Mouse (Mus musculus) spleen, adult 2 months (tissue): ENCODE data around the gene Cir1. TPM values are rescaled to one million over a fixed set of nuclear protein-coding genes. Genes with fewer than 3 reads are reported as not detected.
A peak's percentile ranks its signal among the peaks of the same experiment; 100 is the strongest.

Experiments used
- DNase-seq, 2 experiments: peaks; one replicate each; pipeline versions ENCODE4 v3.0.0 to v3.0.0-alpha.2; 2012 to 2021; ENCODE audit warnings: low spot score in 2 of 2, low read depth in 1 of 2
- H3K27ac ChIP-seq: fragments of 200-500 bp; 2 replicates; pipeline ENCODE4 v1.5.1; 2012; ENCODE audit warnings: low read length, inconsistent platforms; ENCODE audit not compliant: insufficient read depth
- H3K27me3 ChIP-seq: fragments of 200-500 bp; 2 replicates; pipeline ENCODE4 v1.6.1; 2012; ENCODE audit warnings: mild to moderate bottlenecking, moderate library complexity, low read length, inconsistent platforms; ENCODE audit not compliant: control insufficient read depth, insufficient read depth
- H3K36me3 ChIP-seq: fragments of 200-500 bp; 2 replicates; pipeline ENCODE4 v1.6.1; 2012; ENCODE audit warnings: mild to moderate bottlenecking, low read length, inconsistent platforms; ENCODE audit not compliant: control insufficient read depth, insufficient read depth
- H3K4me1 ChIP-seq: fragments of 200-500 bp; 2 replicates; pipeline ENCODE4 v1.6.1; 2011; ENCODE audit warnings: inconsistent platforms; ENCODE audit not compliant: control insufficient read depth, insufficient read depth, insufficient read length
- H3K4me3 ChIP-seq: fragments of 200-500 bp; 2 replicates; pipeline ENCODE4 v1.5.1; 2011; ENCODE audit warnings: mild to moderate bottlenecking, inconsistent platforms; ENCODE audit not compliant: insufficient read depth, insufficient read length; ENCODE audit errors: extremely low read depth
- CTCF ChIP-seq: fragments of 200-500 bp; IDR thresholded peaks from 2 replicates; pipeline ENCODE4 v1.5.1; 2011; ENCODE audit warnings: mild to moderate bottlenecking, inconsistent platforms; ENCODE audit not compliant: insufficient read depth, insufficient read length, insufficient replicate concordance; ENCODE audit errors: extremely low read depth
- POLR2A ChIP-seq: fragments of 200-500 bp; IDR thresholded peaks from 2 replicates; pipeline ENCODE4 v1.6.1; 2011; ENCODE audit warnings: low read depth, low read length, inconsistent platforms
- WGBS: fragments of 180-500 bp; shearing (Covaris S2); methylation state at CpG from one replicate; pipeline ENCODE4 v1.1.7; 2018; 5-methylcytosine and 5-hydroxymethylcytosine counted together
- polyA plus RNA-seq: library from polyadenylated mRNA; depleted of rRNA; stranded (reverse); fragments of >200 nt; gene quantifications from 2 replicates; pipeline ENCODE4 v1.2.3, GENCODE M21; 2012

The Cir1 gene
- polyA plus RNA-seq, 1 experiment = 1.5 TPM

DNA sequence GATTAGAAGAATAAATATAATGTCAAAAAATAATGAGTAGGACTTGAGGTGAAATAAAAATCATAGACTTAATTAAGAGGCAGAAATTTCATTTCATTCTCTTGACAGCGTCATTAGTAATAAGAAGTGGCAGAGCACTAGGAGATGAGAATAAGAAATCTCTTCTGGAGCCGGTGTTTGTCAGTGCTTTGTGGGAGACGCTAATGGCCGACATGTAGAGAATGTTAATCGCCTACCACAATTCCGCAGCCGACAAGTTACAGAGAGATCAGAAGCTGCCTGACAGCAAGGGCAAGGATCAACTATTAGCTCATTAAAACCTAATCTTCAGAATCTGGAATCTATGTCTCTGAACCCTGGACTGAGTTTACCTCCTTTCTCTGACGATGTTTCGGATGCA lies 35.3 kb upstream of the Cir1 start:
- Histone ChIP-seq H3K4me3 (no peak overlapping the region), H3K36me3 (peaks cover 14% of the 10 kb centered on the region), H3K27ac (no peak overlapping the region), H3K27me3 (no peaks in the 10 kb centered on the region), H3K4me1 (no peaks in the 10 kb centered on the region)
- TF ChIP-seq CTCF (no peak), POLR2A (no peak)
- WGBS = 92% methylated on average over 9 of the region's 9 CpGs
- no peak for DNase-seq

DNA sequence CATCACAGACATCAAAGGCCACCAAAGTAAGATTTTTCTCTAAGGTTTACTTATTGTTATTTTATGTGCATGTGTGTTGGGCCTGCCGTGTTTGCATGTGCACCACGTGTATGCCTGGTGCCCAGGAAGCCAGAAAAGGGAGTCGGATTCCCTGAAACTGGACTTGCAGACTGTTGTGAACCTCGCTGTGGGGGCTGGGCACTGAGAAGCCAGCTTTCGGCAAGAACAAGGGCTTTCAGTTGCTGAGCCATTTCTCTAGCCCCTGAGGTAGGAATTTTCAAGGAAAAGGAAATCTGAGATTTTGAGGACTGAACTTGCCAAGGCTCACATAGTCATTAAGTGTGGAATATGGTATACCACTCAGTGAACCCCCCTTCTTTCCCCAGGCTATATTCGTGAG lies 34.6 kb upstream of the Cir1 start:
- DNase-seq = no peak
- TF ChIP-seq CTCF = no peak
- TF ChIP-seq POLR2A = no peak
- Histone ChIP-seq H3K27ac (no peak overlapping the region), H3K27me3 (no peaks in the 10 kb centered on the region), H3K4me1 (no peaks in the 10 kb centered on the region), H3K4me3 (no peak overlapping the region), H3K36me3 (peaks cover 14% of the 10 kb centered on the region)
- 91% methylated on average over 6 of the region's 6 CpGs for WGBS

DNA sequence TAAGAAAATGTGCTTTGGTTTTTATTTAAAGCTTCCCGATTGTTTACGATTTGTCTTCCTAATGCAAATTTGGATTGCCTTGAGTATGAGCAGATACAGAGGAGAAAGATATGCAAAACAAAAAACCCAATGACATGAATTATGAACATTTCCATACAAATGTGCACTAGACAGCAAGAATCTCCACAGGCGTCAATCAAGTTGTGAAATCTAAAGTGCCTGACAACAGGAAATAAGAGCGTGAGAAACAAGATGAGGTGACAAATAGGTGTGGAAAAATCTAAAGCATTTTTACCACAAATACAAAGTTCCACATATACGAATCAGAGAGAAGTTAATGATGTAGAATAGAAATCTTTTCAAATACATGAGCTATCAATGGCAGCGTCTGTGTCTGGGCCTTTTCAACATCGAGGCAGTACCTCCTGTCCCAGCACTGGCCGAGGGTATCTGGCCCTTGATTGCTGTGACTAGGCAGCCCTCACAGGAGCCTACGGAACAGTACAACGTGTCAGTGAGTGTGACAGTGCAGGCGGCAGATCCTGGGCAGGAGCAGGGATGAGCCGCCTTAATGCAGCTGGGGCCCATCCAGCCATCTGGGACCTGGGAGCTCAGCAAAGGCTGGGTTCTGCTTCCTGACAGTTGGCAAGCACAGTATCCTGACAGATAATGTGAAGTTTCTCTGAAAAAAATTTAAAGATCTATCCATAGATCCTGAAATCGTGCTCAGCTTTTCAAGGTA lies 34.0 kb upstream of the Cir1 start:
- Histone ChIP-seq H3K4me1 (no peaks in the 10 kb centered on the region), H3K27me3 (no peaks in the 10 kb centered on the region), H3K36me3 (peaks cover 14% of the 10 kb centered on the region), H3K27ac (peak overlapping the region; percentile 64), H3K4me3 (no peak overlapping the region)
- 84% methylated on average over 13 of the region's 13 CpGs for WGBS
- DNase-seq = no peak
- no peak for TF ChIP-seq POLR2A

DNA sequence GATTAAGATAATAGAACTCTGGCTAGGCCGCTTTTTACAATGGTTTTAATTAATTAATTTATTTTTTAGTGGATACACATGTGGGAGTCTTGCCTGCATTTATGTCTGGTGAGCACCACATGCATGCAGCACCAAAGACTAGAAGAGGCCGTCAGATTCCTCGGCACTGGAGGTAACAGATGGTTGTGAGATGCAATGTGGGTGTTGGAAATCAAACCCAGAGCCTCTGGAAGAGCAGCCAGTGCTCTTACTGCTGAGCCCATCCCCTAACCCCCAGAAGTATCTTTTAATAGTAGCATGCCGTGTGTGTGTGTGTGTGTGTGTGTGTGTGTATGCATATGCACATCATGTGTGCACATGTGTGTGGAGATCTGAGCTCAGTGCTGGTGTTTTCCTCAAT lies 32.7 kb upstream of the Cir1 start:
- no peak overlapping the region; the same call in 1 of the 2 replicates for H3K4me3 ChIP-seq
- 96% methylated on average over 4 of the region's 4 CpGs for WGBS
- no peak for DNase-seq
- no peaks in the 10 kb centered on the region for H3K27me3 ChIP-seq
- peaks cover 13% of the 10 kb centered on the region for H3K36me3 ChIP-seq
- H3K27ac ChIP-seq = no peak overlapping the region
- no peak for TF ChIP-seq POLR2A
- TF ChIP-seq CTCF = no peak
- no peaks in the 10 kb centered on the region for H3K4me1 ChIP-seq

DNA sequence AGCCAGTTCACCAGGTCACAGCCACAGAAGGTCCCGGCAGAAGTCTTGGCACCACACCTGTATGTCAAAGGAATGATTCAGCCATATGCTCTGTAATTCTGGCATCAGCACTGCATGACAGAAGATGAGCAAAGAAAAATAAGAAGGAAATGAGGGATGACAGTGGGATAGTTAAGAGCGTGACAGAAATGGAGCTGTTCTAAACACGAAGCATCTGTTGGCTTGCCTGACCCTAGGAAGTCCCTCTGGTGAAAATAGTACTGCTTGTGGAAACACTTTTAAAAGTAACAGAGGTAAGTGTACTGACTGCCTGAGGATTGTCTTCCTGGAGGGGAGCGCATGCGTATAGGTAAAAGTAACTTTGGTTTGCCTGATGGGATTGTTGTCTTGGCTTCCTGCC lies 31.2 kb upstream of the Cir1 start:
- H3K4me1 ChIP-seq = no peaks in the 10 kb centered on the region
- TF ChIP-seq POLR2A (no peak), CTCF (no peak)
- no peaks in the 10 kb centered on the region for H3K27me3 ChIP-seq
- H3K4me3 ChIP-seq = no peak overlapping the region
- no peak for DNase-seq
- H3K27ac ChIP-seq = no peak overlapping the region
- peaks cover 10% of the 10 kb centered on the region; the same call in 1 of the 2 replicates for H3K36me3 ChIP-seq
- WGBS = 96% methylated on average over 5 of the region's 5 CpGs

DNA sequence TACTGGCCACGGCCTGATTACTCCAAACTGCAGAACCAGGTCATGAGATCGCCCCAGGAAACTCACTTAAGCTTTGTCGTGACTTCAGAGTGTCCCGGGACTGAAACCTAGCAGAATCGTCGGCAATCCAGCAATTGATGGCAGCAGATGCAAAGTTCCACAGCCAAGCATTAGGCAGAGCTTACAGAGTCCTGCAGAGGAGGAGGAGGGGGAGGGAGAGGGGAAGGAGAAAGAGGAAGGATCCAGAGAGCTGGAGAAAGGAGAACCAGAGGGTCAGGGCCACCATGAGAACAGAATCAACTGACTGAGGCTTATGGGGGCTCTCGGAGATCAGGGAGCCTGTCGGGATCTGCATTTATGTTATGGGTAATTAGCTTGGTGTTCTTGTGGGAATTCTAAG lies 25.9 kb upstream of the Cir1 start:
- no peak for TF ChIP-seq CTCF
- no peak for TF ChIP-seq POLR2A
- Histone ChIP-seq H3K36me3 (peaks cover 2% of the 10 kb centered on the region; the same call in 1 of the 2 replicates), H3K27ac (no peak overlapping the region)

DNA sequence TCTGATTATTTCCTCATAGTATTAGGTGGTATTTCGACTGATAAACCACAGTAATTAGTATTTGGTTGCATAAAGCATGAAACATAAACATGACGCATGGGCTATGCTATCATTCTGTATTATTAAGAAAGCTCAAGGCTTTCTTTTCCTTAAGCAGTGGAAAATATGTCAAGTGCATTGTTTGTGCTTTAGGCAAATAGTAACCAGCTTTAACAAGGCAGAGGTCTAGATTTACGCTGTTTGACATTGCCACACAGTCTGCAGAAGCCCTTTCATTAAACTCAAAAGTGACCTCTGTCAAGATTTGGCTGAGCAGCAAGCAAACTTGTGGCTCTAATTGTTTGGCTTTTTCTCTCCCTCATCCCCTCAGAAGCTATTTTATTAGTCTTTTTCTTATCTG lies 23.4 kb upstream of the Cir1 start:
- TF ChIP-seq CTCF (no peak), POLR2A (no peak)
- H3K4me1 ChIP-seq = no peaks in the 10 kb centered on the region
- H3K27ac ChIP-seq = no peak overlapping the region
- no peak overlapping the region for H3K4me3 ChIP-seq
- 95% methylated on average over 3 of the region's 3 CpGs for WGBS
- H3K36me3 ChIP-seq = no peaks in the 10 kb centered on the region
- no peaks in the 10 kb centered on the region for H3K27me3 ChIP-seq
- DNase-seq = no peak

More for the DNA sequence above, 25.9 kb upstream of the Cir1 start:
- Histone ChIP-seq H3K4me3 (no peak overlapping the region), H3K4me1 (no peaks in the 10 kb centered on the region), H3K27me3 (no peaks in the 10 kb centered on the region)
- 74% methylated on average over 8 of the region's 8 CpGs for WGBS
- no peak for DNase-seq
